Mouse (Mus musculus) G1E (cell line): ENCODE data around the gene Gm29427.

Experiments used
- CTCF ChIP-seq: IDR thresholded peaks from 2 replicates; pipeline ENCODE4 v1.5.1; 2012; ENCODE audit warnings: low read depth, low read length, inconsistent platforms, mixed read lengths
- GATA1 ChIP-seq: IDR thresholded peaks from 2 replicates; pipeline ENCODE4 v1.6.1; 2012; ENCODE audit warnings: borderline replicate concordance, low read length, inconsistent platforms, mixed read lengths
- POLR2AphosphoS5 ChIP-seq: IDR thresholded peaks from 2 replicates; pipeline ENCODE4 v1.6.1; 2012; ENCODE audit warnings: low read depth, low read length, inconsistent platforms; ENCODE audit not compliant: insufficient replicate concordance

DNA sequence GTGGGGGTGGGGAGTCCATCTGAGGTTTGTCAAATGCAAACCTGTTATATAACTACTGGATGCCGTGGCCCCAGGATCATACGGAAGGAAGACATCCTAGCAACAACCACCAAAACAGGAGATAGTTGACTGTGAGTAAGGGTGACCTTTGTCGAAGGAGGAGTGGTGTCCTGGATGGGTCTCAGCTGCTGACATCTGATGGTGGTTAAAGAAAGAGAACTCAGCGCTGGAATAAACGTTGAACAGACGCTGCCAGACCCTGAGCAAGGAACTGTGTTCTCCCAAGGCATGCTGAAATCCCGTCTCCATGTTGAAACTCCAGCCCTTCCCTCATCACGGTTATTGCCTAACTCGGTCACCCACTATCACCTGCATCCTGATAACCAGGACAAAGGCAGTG lies 44.1 kb upstream of the Gm29427 start:
- TF ChIP-seq CTCF (no peak), GATA1 (no peak), POLR2AphosphoS5 (no peak)
